Mouse (Mus musculus) telencephalon, adult 2 months (tissue): ENCODE measurements around the gene Tbc1d9.

Experiments used
- DNase-seq: peaks from one replicate; pipeline ENCODE4 v3.0.0-alpha.2; 2011; ENCODE audit warnings: low read depth, low spot score

The Tbc1d9 gene

DNA sequence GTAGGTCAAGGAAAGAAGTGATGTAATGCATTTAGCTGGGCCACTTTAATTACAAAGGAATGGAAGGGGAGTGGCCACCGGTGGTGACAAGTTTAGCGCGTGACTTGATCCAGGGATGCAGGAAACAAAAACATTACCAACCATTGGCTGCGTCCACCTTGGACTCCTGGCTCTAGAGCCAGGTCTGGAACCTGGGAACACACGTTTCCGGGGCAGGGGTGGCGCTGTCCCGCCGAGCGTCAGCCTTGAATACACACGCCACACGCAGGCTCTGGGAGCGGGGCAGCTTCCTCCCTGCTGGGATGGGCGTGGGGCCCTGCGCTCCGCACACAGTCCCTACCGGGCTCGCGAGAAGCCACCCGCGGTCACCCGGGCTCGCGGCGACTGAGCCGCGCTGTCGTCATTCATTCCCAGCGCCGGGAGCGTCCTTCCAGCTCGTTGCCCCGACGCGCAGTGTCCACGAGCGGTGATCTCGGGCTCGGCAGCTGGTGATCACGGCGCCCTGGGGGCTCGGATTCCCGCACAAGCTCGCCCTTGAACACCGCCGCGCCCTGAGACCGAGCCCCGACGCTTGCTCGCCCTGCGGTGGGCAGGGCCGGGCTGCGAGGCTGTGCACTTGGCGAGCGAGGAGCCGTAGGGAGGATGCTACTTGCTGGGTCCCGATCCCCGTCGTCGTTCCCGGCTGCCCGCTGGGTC is at the start of gene Tbc1d9:
Gene Tbc1d9 (plus strand): TSS at position 118 of the 696 bp plus-strand sequence.
- peak; percentile 58 for DNase-seq

DNA sequence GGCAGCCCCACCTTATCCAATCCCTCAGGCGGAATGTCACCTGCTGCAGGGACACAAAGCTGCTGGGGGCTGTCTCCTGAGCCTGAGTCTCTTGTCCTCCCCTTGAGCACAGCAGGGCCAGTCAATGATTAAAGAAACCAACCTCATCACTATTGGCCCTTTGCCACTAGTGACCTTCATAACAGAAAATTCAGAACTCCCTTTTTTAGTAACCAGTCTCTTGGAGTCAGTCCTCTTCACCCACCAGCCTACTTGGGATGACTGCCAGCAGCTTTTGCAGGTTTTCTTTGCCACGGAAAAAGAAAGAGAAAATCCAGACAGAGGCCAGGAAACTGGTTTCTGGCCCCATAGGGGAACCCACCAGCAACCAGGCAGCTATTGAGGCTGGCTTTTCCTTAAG is 30.1 kb upstream of the Tbc1d9 start:
- DNase-seq, result no peak

DNA sequence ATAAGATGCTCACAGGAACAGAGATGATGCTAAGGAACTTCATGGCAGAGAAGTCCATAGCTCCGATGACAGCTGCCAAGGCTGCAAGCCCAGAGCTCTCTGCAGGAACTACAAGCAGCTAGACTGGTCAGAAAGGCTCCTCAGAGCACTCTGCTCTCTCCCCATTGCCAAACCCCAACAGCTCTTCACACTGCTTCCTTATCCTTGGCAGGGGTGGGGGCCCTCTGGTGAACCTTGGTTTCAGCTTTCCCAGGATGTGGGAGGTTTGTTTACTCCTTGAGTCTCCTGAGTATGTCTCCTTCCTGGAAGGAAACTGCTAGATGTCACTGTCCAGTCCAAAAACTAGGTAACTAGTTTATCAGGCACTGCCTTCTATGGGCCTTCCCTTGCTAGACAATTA is 25.1 kb upstream of the Tbc1d9 start:
- DNase-seq, result no peak

DNA sequence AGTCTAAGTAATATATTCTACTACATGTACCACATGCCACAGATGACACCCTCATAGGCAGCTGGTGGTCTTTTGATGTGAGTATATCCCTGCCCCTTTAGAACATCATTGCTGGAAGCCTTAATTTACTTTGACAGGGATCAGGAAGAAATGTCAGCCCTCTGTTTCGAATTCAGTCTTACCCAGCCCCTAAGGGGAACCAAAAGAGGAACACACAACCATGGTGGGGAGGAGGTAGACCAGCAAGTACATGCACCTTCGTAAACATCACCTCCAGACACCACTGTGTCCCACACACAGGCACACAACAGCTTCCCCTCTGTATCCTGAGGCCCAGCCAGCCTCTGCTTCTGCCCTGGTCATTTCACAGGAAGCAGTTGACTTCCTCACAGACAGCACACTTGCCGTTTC is 24.4 kb upstream of the Tbc1d9 start:
- DNase-seq, result no peak

DNA sequence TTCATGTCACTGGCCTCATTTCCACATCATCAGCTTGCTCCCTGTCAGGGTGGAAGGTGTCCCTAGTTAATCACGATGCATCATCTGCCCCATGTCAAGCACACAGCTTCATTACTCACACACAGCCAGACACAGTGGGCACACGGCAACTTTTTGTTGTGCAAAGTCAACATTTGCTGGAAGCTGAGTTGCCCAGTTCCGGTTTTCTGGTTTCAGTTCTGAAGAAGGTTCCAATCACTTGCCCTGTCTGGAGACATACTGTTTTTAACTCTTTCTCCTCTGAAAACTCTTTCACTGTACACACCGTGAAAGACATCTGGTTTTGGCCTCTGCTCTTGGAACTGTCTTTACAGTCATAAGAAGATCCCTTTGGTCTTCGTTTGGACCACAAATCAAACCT is 23.8 kb upstream of the Tbc1d9 start:
- no peak for DNase-seq

DNA sequence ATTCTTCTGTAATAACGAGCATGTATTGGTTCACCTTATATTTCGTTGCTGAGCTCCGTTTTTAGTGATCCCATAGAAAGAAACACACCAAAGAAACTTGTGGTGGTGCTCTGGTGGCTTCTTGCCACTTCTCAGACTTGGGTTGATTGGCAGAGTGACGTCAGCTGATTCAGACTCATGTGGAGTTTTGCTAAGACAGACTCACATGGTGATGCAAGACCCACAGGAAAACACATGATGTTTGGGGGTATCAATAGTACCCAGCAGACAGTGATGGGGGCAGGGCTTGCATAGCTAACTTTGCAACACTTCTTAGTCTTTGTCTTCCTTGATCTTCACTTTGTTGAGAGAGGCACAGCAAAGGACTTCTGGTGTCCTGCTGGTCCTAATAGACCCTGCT is 20.6 kb upstream of the Tbc1d9 start:
- no peak for DNase-seq

DNA sequence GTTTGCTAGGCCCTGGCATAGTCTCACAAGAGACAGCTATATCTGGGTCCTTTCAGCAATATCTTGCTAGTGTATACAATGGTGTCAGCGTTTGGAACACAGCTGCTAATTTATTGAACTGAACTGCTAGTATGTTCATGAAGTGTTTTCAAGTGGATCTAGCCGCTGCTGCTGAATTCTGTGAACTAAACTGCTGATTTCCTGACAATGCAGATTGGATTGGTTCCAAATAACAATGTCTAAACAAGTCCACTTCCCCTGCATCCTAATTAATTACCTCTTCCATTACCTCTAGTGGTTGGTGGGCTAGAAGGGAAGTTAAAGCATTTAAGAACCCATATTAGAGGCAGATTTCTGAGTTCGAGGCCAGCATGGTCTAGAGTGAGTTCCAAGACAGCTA is 19.7 kb upstream of the Tbc1d9 start:
- DNase-seq, result no peak

DNA sequence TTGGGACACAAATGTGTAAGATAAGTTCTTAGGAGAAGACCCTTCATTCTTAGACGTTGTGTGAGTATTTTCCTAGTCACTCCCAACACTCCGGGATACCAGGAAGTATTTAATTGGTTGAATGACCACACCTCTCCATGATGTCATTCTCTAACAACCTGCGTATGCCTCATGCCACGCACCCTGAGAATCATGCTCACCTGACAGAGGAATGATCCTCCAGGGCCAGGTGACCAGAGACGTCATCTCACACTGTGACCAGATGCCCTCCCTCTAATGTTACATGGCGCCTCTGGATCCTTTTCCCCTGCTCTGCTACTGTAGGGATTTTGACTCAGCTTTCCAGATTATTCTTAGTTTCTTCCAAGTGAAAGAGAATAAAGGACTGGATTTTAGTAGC is 16.0 kb upstream of the Tbc1d9 start:
- no peak for DNase-seq

DNA sequence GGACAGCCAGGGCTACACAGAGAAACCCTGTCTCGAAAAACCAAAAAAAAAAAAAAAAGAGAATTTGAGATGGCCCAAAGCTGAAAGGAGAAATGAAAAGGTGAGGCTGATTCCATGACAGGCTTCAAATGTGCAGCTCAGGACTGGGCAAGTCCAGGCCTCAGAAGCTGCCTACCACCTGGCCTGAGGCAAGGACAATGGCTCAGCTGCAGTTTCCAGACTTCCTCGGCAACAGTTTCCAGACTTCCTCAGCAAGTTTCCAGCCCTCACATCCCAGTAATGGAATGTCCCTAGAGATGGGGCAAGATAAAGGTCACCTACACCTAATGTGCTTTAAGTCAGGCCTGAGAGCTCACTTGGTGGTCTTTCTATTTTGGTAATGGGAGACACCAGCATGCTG is 13.1 kb upstream of the Tbc1d9 start:
- no peak for DNase-seq

DNA sequence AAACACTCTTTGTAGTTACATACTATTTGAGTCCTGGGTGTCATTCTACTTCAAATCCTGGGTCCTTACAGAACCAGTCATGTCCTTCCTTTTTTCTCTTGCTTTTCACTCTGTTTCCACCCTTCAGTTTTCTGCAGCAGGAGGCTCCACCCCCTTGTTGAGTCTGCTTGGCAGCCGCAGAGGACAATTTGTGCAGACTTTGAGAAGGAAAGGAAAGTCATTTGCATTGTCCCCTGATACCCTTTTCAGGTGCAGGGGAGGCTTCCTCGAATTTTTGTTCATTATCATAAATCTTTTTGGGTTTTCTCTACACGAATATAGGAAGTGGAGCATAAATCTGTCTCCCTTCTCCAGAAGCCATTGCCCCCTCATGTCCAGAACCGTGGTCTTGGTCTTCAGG is 12.7 kb upstream of the Tbc1d9 start:
- no peak for DNase-seq

DNA sequence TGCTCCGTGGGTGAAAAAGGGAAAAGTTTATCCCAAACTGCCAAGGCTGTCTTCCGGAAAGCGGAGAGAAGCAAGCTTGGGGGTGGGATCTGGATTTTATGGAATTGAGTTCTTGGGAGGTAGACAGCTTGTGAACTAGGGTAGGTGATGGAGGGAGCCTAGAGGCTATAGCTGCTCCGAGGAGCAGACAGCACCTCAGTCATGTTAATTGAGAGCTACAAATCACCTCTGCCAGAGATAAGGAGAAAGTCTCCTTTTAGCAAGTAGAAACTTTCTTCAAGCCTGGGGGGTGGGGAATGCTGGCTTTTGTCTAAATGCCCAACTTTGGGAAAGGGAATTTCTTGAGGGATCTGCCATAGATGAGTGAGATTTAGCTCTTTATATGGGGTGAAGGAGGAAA is 10.0 kb upstream of the Tbc1d9 start:
- no peak for DNase-seq

DNA sequence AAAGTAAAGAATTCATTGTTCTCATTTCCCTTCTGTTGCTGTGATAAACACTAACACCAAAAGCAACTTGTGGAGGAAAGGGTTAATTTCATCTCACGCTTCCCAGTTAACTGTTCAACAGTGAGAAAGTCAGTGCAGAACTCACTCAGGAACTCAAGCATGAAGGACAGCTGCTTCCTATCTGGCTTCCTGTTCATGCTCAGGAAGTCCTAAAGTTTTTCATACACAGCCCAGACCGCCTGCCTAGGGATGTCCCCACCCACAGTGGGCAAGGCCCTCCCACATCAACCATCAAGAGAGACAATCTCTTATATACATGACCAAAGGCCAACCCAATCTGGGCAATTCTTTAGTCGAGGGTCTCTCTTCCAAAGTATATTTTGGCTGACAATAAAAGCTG is 6.2 kb upstream of the Tbc1d9 start:
- no peak for DNase-seq

DNA sequence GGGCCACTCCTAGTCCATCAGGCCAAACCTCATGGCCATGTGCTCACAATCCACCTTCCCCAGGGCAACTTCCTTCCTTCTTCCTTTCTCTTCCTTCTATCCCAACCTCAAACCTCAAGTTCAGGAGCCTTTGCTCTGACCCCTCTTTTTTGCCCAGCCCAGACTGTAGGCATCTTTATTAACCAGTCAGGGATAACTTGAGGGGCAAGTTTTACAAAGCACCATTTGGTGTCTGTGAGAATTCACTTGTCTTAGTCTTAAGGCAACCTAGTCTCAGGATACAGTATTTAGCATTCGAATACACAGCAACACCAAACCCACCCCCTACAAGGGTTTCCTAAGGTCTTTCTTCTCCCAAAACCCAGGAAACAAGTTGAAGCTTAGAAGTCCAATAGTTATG is 5.5 kb upstream of the Tbc1d9 start:
- no peak for DNase-seq

DNA sequence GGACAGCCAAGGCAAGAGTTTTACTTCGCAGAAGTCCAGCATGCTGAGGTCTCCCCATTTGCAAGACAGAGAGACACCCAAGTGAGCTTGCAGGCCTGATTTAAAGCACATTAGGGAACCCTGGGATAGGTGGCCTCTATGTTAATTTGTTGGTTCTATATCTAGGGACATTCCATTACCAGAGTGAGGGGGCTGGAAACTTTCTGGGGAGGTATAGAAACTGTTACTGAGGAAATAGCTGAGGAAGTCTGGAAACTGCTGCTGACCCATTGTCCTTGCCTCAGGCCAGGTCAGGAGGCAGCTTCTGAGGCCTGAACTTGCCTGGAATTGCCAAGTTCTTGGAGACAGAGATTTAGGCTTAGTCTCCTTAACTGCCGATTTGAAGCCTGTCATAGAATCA is 4.5 kb upstream of the Tbc1d9 start:
- no peak for DNase-seq

DNA sequence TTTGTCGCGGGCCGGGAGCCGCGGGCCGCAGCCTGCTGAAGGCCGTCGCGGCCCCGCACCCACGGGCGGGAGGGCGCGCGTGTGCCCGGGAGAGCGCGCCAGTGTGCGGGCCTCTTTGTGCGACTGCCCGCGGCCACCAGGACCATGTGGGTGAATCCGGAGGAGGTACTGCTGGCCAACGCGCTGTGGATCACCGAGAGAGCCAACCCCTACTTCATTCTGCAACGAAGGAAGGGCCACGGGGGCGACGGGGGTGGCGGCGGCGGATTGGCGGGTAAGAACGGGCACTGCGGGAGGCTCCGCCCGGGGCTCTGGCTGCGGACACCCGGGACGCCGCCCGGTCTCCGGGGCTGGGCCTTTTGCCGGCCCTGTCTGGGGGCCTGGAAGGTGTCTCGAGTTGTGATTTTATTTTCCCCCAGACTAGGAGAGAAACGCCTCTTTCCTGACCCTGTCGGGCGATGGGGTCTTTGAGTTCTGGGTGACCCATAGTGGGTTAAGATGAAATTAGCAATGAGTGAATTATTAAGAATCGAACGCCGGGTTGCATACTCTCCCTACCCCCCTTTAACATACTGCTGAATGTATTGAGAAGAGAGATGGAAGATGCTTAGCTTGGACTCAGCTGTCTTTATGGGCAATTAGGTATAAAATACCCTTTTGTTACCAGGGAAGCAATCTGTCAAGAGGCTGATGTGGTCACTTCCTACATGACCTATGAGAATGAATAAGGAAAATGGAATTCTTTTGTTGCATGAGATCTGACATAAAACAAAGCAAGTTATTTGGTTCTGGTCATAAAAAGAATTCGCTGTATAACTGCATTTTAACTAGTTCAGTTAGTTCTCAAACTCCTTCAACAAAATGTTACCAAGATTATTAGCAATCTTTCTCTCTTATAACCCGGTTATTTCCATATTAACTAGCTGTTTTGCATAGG is 1.0 kb downstream of the Tbc1d9 start, which contains the start of gene Gm10645:
Gene Gm10645 (minus strand): TSS at position 240 of the 937 bp plus-strand sequence.
- no peak for DNase-seq

DNA sequence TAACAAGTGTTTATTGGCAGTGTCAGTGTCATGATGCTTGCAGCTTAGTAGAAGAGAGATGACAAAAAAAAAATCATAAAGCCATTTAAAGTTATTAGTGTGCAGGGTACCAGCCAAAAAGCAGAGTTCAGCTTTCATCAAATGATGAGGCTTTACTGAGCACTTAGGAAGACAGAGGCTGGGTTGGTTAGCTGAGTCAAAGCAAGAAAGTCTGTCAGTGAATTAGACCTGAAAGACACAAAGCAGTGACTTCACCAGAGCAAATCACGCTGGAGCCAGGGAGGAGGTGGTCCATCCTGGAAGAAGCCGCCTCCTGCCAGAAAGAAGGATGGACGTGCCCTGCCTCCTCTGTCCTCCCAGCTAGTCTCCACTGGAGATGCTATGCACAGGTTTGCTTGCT is 2.8 kb downstream of the Tbc1d9 start:
- DNase-seq, result no peak

DNA sequence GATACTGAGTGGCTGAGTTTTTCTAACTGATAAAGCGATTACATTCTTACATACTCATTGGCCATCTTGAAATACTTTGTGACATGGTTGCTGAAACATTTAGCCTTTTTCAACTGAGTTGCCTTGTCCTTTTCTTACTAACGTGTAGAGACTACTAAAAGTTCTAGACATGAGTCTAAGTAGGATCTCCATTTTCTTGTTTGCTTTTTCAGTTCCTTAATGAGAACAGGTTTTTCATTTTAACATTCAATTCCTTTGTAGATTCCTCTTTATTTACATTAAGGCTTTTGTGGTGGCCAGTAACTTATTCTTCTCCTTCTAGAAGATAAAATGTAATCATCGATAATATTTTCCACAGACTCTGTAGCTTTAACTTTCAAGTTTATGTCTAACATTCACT is 4.0 kb downstream of the Tbc1d9 start:
- no peak for DNase-seq

DNA sequence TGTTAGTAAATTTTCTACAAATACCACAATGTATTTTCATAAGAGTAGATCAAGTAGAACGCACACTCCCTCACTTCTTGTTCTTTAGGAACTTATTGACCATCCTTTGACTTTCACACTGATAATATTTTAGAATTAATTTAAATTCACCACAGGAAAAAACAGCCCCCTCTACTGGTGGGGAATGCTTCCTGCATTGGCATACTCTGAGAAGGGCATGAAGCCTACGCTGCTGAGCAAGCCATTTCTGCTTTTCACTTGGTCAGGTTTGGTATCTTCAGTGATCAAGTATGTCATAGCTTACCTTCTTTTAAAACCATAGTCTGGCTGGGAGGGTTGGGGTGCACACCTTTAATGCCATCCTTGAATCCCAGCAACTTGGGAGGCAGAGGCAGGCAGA is 4.6 kb downstream of the Tbc1d9 start:
- no peak for DNase-seq

DNA sequence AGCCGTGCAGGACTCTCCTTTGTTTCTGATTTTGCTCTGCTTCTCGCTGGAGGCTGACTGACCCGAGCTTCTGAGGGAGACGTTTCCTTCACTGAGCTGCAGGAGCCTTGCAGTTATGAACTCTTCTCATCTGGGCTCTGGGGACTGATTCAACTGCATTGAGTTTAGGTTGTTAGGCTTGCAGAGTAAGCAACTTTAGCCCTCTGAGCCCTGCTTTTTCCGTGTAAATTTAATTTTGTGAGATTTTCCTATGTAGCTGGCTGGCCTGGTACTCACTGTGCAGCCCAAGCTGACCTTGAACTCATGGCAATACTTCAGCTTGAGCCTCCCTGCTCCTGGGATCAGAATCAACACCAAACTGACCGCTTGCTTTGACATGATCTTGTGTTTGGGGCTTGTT is 5.7 kb downstream of the Tbc1d9 start:
- no peak for DNase-seq

DNA sequence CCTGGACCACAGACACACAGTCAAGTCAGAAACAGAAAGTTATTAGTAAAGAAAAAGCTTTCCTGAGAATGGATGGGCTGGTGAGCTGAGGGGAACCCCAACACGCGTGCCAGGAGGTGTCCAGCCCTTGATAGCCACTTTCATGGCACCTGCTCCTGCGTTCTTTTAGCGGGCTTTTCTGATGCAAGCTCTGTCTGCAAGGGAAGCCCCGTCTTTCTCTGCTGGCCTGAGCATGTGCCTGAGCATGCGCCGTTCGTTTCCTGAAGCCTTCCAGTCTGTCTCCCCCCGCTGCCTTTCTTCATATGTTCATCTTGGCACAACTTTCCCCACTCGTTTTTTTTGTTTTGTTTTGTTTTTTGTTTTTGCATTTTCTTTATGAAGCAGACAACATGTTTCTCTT is 10.5 kb downstream of the Tbc1d9 start:
- DNase-seq, result peak; percentile 58

DNA sequence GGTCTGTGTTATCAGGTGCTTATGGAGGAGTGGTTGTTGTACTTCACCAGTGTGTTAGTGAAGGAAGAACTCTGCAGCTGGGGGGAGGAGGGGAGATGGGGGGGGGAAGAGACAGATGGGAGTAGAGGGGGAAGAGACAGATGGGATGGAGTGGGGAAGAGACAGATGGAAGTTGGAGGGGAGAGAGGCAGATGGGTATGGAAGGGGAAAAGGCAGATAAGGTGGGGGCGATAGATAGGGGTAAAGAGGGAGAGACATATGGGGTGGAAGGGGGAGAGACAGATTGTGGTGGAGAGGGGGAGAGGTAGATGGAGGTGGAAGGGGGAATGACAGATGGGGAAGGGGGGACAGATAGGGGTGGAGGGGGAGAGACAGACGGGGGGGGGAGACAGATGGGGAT is 11.6 kb downstream of the Tbc1d9 start:
- no peak for DNase-seq

DNA sequence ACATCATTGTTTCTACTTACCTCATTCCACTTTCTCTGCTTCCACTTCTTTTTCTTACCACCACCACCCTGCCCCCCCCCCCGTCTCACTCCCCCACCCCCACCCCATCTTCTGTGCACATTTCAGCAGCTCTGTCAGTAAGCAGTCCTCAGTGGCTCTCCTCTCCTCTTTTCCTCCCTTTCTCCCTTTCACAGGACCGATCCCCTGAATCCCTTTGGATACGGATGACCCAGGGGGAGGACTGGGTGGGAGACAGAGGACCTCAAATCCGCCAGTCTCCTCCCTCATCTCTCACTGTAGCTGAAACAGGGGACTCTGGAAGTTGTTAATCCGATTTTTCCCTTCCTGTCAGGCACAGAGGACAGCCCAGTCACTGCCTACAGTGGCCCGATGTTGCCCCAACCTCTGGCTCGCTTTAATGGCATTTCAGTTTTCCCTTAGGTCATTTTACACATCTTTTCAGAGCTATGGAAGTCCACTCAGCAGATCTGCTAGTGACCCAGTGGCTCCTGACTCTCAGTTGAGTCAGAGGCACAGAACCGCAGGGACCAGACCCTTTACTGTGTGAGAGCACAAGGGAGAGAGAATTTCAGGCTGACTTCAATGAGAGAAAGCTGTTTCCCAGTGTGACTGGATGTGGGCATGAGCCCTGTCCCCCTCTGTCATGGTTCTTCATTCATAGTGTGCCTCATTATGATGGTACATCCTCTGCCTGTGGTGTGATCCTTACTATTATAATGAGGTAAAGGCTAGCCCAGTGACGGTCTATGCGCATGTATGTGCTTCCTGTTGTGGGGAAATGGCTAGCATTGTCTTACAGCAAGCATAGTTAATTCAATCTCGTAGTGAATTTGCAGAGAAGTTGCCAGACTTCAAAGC is 12.4 kb downstream of the Tbc1d9 start:
- no peak for DNase-seq
